Mouse (Mus musculus) testis, adult 2 months (tissue): Measurements from ENCODE around the gene Gipc2. TPM values are rescaled to one million over a fixed set of nuclear protein-coding genes. Genes with fewer than 3 reads are reported as not detected.

Source experiments
- H3K27ac ChIP-seq: fragments of 200-500 bp; 2 replicates; pipeline ENCODE4 v1.5.1; 2012; ENCODE audit warnings: low read depth, low read length; ENCODE audit not compliant: control insufficient read depth, insufficient read depth
- H3K27me3 ChIP-seq: fragments of 200-500 bp; 2 replicates; pipeline ENCODE4 v1.6.1; 2012; ENCODE audit warnings: mild to moderate bottlenecking, low read length, moderate library complexity; ENCODE audit not compliant: control insufficient read depth, insufficient read depth
- H3K36me3 ChIP-seq: fragments of 200-500 bp; 2 replicates; pipeline ENCODE4 v1.6.1; 2012; ENCODE audit warnings: mild to moderate bottlenecking, low read length; ENCODE audit not compliant: control insufficient read depth, insufficient read depth
- H3K4me1 ChIP-seq: fragments of 200-500 bp; 2 replicates; pipeline ENCODE4 v1.6.1; 2012; ENCODE audit warnings: low read length; ENCODE audit not compliant: control insufficient read depth, insufficient read depth
- H3K4me3 ChIP-seq: fragments of 200-500 bp; 2 replicates; pipeline ENCODE4 v1.5.1; 2012; ENCODE audit warnings: low read depth, mild to moderate bottlenecking, low read length, moderate library complexity, mixed read lengths; ENCODE audit not compliant: control insufficient read depth
- CTCF ChIP-seq: fragments of 200-500 bp; IDR thresholded peaks from 2 replicates; pipeline ENCODE4 v1.5.1; 2012; ENCODE audit warnings: low read depth, mild to moderate bottlenecking, inconsistent platforms, low read length, moderate library complexity; ENCODE audit not compliant: control insufficient read depth, insufficient read depth, insufficient replicate concordance
- POLR2A ChIP-seq: fragments of 200-500 bp; IDR thresholded peaks from 2 replicates; pipeline ENCODE4 v1.6.1; 2012; ENCODE audit warnings: low read depth, mild to moderate bottlenecking, inconsistent platforms, low read length, moderate library complexity; ENCODE audit not compliant: control insufficient read depth
- polyA plus RNA-seq: library from polyadenylated mRNA; depleted of rRNA; stranded (reverse); fragments of >200 nt; gene quantifications from 2 replicates; pipeline ENCODE4 v1.2.3, GENCODE M21; 2012

The Gipc2 gene
- polyA plus RNA-seq, 1 experiment: 9.7 TPM

DNA sequence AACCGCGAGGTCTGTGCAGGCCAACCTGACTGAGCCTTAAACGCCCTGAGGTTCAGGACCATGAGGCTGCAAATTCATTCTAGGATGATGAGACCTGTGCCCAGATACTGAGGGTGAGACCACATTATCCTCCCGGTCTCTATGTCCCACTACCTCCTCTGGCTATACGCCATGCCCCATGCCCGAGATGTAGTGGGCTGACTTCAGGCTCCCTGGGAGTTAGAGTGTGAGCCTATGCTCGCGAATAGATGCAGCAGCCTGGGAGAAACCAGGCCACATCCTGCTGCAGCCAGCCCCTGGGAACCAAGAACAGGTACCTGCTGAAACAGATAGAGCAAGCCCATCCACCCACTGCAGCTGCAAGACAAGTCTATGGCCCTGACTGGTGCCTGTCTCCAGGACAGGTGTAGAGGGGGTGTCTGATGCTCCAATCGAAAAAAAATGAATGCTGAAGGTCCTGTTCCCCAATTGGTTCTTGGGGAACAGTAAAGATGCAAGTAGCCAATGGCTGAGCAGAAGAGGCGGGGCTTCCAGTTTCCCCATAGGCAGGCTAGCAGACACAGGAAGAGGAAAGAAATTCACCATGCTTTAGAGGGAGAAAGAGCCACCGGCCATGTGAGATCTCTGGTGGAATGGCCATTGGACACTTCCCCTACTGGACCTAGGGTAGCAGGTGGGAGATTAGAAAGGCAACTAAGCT lies 65.8 kb downstream of the Gipc2 start:
- Histone ChIP-seq H3K36me3 (no peaks in the 10 kb centered on the region), H3K4me1 (peaks cover 21% of the 10 kb centered on the region), H3K27ac (no peak overlapping the region), H3K27me3 (no peaks in the 10 kb centered on the region), H3K4me3 (no peak overlapping the region)
- TF ChIP-seq POLR2A: no peak

DNA sequence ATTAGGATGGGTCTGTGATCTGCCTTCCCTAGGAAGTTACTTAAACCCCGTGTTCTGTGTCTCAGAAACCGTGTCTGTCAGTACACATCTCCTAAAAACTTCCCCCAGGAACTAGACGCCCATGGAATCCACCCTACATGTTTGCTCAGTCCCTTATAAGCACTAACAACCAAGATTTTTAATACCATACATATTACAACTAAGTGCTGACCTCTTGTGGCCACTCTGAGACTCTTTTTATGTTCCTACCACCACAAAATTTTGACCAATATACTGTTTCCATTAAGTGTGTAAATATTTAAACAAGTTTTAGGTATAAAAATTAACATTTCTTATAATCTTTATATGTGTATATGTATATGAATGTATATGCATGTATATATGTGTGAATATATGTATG lies 71.0 kb downstream of the Gipc2 start:
- no peak for TF ChIP-seq CTCF
- TF ChIP-seq POLR2A: no peak

DNA sequence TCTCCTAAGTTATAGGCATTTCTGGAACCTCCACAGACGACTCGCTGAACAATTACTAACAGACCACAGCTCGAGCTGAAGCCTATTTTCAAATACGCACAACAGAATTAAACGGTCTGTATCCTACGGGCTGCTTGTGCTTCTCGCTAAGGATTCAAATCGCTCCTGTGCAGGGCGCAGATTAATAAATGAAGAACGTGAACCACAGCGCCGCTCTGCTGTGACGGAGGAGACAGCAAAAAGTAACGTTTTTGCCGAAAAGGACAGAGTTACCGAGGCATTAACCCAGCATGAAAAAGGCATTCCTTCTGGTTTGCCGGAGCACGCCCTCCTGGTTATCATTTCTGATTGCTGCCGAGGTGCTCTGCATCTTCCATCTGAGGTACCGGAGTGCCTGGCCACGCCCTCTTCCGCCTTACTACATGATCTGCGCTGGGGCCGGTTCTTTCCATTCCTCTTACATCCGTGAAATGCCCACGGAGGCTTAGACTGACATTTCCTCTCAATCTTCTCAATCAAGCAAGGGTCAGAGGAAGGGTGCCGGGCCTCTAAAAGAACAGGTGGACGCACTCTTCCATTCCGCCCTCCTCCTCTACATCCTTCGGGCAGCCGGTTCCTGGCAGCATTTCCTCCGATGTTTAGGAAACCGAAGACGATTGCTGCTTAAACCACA lies 73.5 kb downstream of the Gipc2 start:
- no peaks in the 10 kb centered on the region for H3K36me3 ChIP-seq
- no peaks in the 10 kb centered on the region for H3K27me3 ChIP-seq
- H3K27ac ChIP-seq: no peak overlapping the region
- peak overlapping the region; percentile 60 for H3K4me3 ChIP-seq
- peaks cover 10% of the 10 kb centered on the region for H3K4me1 ChIP-seq
- TF ChIP-seq POLR2A (no peak), CTCF (no peak)

More for the DNA sequence above, 71.0 kb downstream of the Gipc2 start:
- H3K27me3 ChIP-seq: no peaks in the 10 kb centered on the region
- no peak overlapping the region for H3K4me3 ChIP-seq
- H3K36me3 ChIP-seq: no peaks in the 10 kb centered on the region
- no peak overlapping the region for H3K27ac ChIP-seq
- H3K4me1 ChIP-seq: peaks cover 15% of the 10 kb centered on the region

DNA sequence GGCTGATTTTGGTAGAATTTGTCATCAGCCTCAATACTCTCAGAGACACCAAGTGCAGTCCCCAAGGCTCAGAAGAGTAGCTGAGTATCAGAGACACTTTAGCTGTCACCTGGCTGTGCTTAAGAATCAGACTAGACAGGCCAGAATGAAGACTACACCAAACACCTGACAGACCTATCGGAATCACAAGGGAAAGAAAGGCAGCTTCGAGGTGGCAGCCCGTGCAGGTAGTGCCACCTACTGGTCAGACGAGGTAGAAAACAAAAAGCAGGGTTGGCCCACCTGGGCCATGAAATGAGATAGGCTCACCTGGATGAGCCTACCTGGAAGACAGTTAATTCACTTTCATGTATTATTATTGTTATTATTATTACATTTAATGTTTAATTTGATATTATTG lies 76.9 kb downstream of the Gipc2 start:
- Histone ChIP-seq H3K36me3 (no peaks in the 10 kb centered on the region), H3K27ac (no peak overlapping the region), H3K4me1 (peaks cover 7% of the 10 kb centered on the region), H3K4me3 (no peak overlapping the region), H3K27me3 (no peaks in the 10 kb centered on the region)
- TF ChIP-seq CTCF (peak; percentile 77; the same call in 1 of the 2 replicates), POLR2A (no peak)

DNA sequence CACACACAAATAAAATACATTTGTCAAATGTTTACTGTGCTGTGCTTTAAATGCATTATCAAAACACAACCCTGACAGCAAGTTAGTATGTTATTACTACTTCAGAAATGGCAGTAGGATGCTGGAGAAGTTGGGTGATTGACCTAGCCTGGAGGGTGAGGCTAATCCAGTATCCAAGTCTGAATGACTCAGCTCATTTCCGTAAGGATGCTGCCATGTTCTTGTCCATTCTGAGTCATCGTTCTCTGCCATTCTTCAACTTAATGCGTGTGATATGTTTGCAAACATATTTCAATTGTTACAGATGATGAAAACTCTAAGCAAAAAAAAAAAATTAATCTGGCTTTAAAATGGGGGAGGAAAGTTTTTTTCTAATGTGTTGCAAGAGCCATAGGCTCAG lies 84.6 kb downstream of the Gipc2 start:
- no peak overlapping the region for H3K27ac ChIP-seq
- TF ChIP-seq POLR2A: no peak
- no peak for TF ChIP-seq CTCF

DNA sequence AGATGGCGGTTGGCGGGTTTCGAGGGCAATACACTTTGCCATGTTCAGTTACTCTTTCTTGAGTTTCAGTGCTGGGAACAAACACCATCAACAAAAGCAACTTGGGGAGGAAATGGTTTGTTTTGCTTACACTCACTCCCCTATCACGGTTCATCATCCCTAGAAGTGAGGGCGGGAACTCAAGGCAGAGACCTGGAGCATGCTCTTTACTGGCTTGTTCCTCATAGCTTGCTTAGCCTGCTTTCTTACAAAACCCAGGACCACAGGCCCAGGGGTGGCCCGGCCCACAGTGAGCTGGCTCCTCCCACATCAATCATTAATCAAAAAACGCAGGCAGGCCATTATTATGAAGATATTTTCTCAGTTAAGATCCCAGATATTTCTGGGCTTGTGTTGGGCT lies 89.9 kb downstream of the Gipc2 start:
- no peak overlapping the region for H3K4me3 ChIP-seq
- H3K36me3 ChIP-seq: no peaks in the 10 kb centered on the region
- TF ChIP-seq CTCF (no peak), POLR2A (no peak)
- no peaks in the 10 kb centered on the region for H3K27me3 ChIP-seq
- H3K27ac ChIP-seq: no peak overlapping the region
- peaks cover 2% of the 10 kb centered on the region for H3K4me1 ChIP-seq

More for the DNA sequence above, 84.6 kb downstream of the Gipc2 start:
- Histone ChIP-seq H3K4me3 (no peak overlapping the region), H3K27me3 (no peaks in the 10 kb centered on the region), H3K4me1 (peaks cover 9% of the 10 kb centered on the region), H3K36me3 (no peaks in the 10 kb centered on the region)

DNA sequence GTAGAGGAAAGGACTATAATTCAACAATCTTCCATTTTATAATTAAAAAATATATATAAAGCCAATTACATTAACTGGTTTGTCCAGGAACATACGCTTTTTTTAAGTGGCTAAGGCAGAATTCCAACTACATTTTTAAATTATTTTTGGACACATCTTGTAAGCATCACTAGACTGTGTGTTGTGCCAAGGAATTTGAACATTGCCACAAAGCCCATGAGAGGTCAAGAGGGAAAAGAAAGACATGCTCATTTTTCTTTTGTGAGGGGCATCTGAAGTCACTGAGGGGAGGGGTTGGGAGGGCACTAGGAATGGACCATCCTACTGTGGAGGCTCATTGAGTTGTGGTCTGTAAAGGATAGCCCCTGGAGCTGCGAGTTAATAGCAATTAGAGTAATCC lies 97.0 kb downstream of the Gipc2 start:
- Histone ChIP-seq H3K27me3 (no peaks in the 10 kb centered on the region), H3K36me3 (no peaks in the 10 kb centered on the region), H3K27ac (no peak overlapping the region), H3K4me1 (peaks cover 2% of the 10 kb centered on the region; the same call in 1 of the 2 replicates), H3K4me3 (no peak overlapping the region)
- no peak for TF ChIP-seq CTCF
- no peak for TF ChIP-seq POLR2A

DNA sequence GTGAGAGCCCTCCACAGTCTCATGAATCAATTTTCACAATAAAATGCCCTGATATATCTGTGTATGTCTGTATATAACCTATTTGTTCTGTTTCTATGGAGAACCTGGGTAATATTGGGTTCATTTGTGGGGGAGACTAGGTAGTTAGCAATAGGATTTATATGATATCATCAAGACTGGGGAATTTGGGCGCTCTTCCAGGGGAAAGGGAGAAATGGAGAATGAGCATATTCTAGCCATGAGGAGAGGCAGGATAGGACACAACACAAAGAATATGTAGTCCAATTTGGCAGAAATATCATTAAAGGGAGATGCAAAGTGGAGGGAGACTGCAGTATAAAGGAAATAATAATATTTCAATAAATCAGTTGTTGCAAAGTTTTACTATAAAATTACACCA lies 97.7 kb downstream of the Gipc2 start:
- H3K27ac ChIP-seq: no peak overlapping the region
- H3K27me3 ChIP-seq: no peaks in the 10 kb centered on the region
- H3K4me1 ChIP-seq: peaks cover 2% of the 10 kb centered on the region; the same call in 1 of the 2 replicates

More for the DNA sequence above, 97.7 kb downstream of the Gipc2 start:
- H3K4me3 ChIP-seq: no peak overlapping the region
- H3K36me3 ChIP-seq: no peaks in the 10 kb centered on the region
- TF ChIP-seq CTCF (no peak), POLR2A (no peak)
